Mouse (Mus musculus): ENCODE data around the gene Arhgef16.

The Arhgef16 gene

DNA sequence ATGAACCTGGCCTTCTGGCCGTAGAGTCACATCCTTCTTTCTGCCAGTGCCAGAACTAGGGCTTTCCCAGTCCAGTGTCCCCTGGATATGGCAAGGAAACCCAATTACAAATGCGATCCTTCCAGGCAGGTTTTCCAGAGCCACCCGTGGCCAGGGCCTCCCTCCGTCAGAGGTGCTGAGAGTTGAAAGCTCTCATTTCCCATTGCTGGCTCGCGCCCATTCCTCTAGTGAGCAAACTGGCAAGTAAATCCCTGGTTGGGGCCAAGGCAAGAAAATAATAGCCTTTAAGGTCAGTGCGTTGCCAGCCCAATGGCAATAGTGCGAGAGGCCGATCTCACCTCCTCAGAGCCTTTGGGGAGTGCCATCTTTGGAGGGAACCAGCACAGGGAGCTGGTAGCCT lies 71.9 kb downstream of the Arhgef16 start:
- DNase-seq (ENCODE audit: low spot score in 2 of 2): no peak

All from right cerebral cortex, postnatal 36 days (tissue).